Mouse (Mus musculus) layer of hippocampus, adult 18-20 months (tissue): Measurements from ENCODE around the gene P3h3. TPM values are rescaled to one million over a fixed set of nuclear protein-coding genes. Genes with fewer than 3 reads are reported as not detected.

ENCODE experiments used
- total RNA-seq, 2 experiments: library from RNA; stranded (reverse); gene quantifications; 2 replicates each; pipeline ENCODE4 v1.2.3; 2021

The P3h3 gene
- total RNA-seq, 2 experiments from 2014 or later = 29.5 to 30.9 TPM

Other genes starting within 250 kb of the P3h3 start
- under 1 TPM; 0.40 to 0.41 TPM for gene C1s2, start 221.7 kb downstream of the P3h3 start, total RNA-seq
- 10 to 100 TPM; 25.2 to 29.2 TPM for gene Lpcat3, start 194.7 kb downstream of the P3h3 start, total RNA-seq
- 10 to 100 TPM; 52.6 to 58.2 TPM for gene Emg1, start 145.6 kb downstream of the P3h3 start, total RNA-seq
- gene Phb2, start 145.4 kb downstream of the P3h3 start, total RNA-seq = 100 to 1,000 TPM; 115 to 123 TPM
- gene Ptpn6, start 119.0 kb downstream of the P3h3 start, total RNA-seq = 1 to 10 TPM; 4.1 to 4.6 TPM
- gene Grcc10, start 116.4 kb downstream of the P3h3 start, total RNA-seq = 100 to 1,000 TPM; 358 to 368 TPM
- not detected for gene Gm45234, start 101.7 kb downstream of the P3h3 start, total RNA-seq
- 100 to 1,000 TPM; 161 to 181 TPM for gene Atn1, start 101.2 kb downstream of the P3h3 start, total RNA-seq
- gene Eno2, start 88.1 kb downstream of the P3h3 start, total RNA-seq = 1,000 to 10,000 TPM; 1,059 TPM
- gene Lrrc23, start 78.0 kb downstream of the P3h3 start, total RNA-seq = 1 to 10 TPM; 2.7 to 4.7 TPM
- 1 to 10 TPM; 4.5 to 5.1 TPM for gene Spsb2, start 49.1 kb downstream of the P3h3 start, total RNA-seq
- gene Tpi1, start 43.5 kb downstream of the P3h3 start, total RNA-seq = 100 to 1,000 TPM; 796 to 825 TPM
- gene Usp5, start 28.3 kb downstream of the P3h3 start, total RNA-seq = 100 to 1,000 TPM; 182 to 185 TPM
- under 1 TPM; 0.52 to 0.53 TPM for gene Cdca3, start 28.2 kb downstream of the P3h3 start, total RNA-seq
- gene Gnb3, start 17.5 kb downstream of the P3h3 start, total RNA-seq = not detected
- gene Gpr162, start 6.2 kb upstream of the P3h3 start, total RNA-seq = 100 to 1,000 TPM; 183 to 187 TPM
- under 1 TPM in 1 of 2 experiments, not detected in 1; 0.25 TPM for gene Cd4, start 30.5 kb upstream of the P3h3 start, total RNA-seq
- gene Lag3, start 54.0 kb upstream of the P3h3 start, total RNA-seq = 1 to 10 TPM; 2.6 to 3.6 TPM
- 1,000 to 10,000 TPM; 1,033 to 1,052 TPM for gene Ptms, start 62.4 kb upstream of the P3h3 start, total RNA-seq
- 100 to 1,000 TPM; 631 to 670 TPM for gene Mlf2, start 73.6 kb upstream of the P3h3 start, total RNA-seq
- 100 to 1,000 TPM; 154 to 161 TPM for gene Cops7a, start 107.8 kb upstream of the P3h3 start, total RNA-seq
- 100 to 1,000 TPM; 168 to 191 TPM for gene Pianp, start 138.9 kb upstream of the P3h3 start, total RNA-seq
- gene Zfp384, start 151.4 kb upstream of the P3h3 start, total RNA-seq = 10 to 100 TPM; 43.1 to 44.9 TPM
- gene Ing4, start 182.0 kb upstream of the P3h3 start, total RNA-seq = 10 to 100 TPM; 54.1 to 54.6 TPM
- 10 to 100 TPM; 15.7 to 17.7 TPM for gene Acrbp, start 191.9 kb upstream of the P3h3 start, total RNA-seq
- under 1 TPM; 0.56 to 0.87 TPM for gene Lpar5, start 210.2 kb upstream of the P3h3 start, total RNA-seq
- 100 to 1,000 TPM; 153 to 176 TPM for gene Chd4, start 238.2 kb upstream of the P3h3 start, total RNA-seq